Mouse (Mus musculus) erythroblast, embryonic 14.5 days (primary cell): ENCODE data around the gene Ccr8.

Experiments
- GATA1 ChIP-seq: IDR thresholded peaks from 2 replicates; pipeline ENCODE4 v1.6.1; 2012; ENCODE audit warnings: low read length, inconsistent platforms, mixed read lengths
- TAL1 ChIP-seq: IDR thresholded peaks from 3 replicates; pipeline ENCODE4 v1.6.1; 2012; ENCODE audit warnings: low read length, inconsistent platforms, mixed read lengths

DNA sequence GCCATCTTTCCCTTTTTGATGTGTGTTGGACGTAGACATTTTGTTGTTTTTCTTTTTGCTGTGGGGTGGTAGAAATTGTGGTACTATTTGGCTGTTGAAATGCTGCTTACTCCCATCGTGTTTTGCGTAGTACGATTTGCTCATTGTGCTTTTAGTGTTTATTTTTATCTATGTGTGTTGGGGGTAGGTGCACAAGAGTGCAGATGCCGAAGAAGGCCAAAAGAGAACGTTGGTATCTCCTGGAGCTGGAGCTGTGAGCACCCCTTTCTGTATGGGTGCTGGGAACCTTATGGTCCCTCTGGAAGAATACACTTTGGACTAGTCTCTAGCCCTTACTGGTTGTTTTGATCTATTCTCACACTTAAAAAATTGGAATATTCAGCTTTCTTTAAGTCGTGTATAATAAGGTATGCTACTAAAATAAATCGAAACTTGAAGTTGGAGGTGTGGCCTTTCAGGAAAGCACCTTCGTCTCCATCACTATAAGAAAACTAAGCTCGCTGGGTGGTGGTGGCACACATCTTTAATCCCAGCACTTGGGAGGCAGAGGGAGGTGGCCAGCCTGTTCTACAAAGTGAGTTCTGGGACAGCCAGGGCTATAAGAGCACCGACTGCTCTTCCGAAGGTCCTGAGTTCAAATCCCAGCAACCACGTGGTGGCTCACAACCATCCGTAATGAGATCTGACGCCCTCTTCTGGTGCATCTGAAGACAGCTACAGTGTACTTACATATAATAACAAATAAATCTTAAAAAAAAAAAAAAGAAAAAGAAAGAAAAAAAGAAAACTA, 19.4 kb downstream of the Ccr8 start:
- TF ChIP-seq GATA1 (no peak), TAL1 (no peak)
